Mouse (Mus musculus) cerebellum, adult 2 months (tissue): ENCODE data around the gene Amot.

Source experiments
- CTCF ChIP-seq: fragments of 200-500 bp; IDR thresholded peaks from 2 replicates; pipeline ENCODE4 v1.5.1; 2011; ENCODE audit warnings: low read depth, mild to moderate bottlenecking, control low read depth, low read length, moderate library complexity, borderline replicate concordance; ENCODE audit not compliant: insufficient read depth
- POLR2A ChIP-seq: fragments of 200-500 bp; IDR thresholded peaks from 2 replicates; pipeline ENCODE4 v1.6.1; 2011; ENCODE audit warnings: low read length, control low read depth, borderline replicate concordance; ENCODE audit not compliant: insufficient read depth

DNA sequence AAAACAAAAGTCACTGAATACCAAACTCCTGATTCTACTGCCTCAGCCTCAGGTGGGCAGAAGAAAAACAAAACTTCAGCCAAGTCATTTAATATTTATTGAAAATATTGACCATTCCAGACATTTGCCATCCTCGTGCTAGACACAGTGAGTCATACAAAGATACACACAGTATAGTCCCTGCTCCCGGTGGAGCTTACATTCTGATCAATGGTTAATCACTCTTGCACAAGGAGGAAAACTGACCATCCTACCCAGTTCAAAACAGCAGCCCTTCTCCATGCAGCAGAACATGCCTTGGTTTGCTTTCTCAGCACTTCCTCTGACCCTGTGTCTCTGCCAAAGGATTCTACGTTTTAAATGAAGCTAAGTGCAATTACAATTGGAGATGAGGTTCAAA is 14.6 kb downstream of the Amot start:
- no peak for TF ChIP-seq CTCF
- TF ChIP-seq POLR2A = no peak
